8 mouse cellular contexts compared by ENCODE assay signal in the genomic region with DNA sequence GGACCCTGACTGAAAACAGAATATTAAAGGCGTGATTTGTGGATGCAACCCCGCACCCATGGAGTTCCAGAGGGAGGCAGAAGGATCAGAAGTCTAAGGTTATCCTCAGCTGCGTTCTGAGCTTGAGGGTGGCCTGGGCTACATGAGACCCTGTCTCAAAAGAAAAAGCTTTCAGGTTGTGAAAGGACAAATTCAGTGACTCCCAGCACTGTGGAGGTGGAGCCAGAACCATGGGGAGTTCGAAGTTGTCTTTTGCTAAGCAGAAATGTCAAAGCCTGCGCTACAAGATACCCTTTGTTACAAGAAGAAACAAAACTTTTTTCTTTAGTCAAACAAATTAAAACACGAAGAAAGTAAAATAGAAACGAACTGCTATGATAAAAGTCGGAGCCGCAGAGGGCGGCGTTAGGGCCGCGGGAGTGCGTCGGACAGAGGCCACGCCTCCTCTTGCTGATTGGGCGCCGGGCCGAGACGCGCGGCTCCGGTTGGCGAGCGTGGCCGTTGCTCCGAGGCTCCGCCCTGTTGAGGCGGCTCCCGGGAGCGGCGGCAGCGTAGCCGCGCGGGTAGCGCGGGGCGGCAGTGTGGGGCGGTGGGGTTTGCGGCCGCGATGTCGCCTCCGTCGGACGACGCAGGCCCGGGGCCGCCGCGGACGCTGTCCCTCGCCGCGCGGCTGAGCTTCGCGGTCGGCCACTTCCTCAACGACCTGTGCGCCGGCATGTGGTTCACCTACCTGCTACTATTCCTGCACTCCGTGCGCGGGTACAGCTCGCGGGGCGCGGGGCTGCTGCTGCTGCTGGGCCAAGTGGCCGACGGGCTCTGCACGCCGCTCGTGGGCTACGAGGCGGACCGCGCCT. TPM values are rescaled to one million over a fixed set of nuclear protein-coding genes. Genes with fewer than 3 reads are reported as not detected.
DNase-seq lines count a peak whose midpoint lies in the region; ATAC-seq and TF ChIP-seq lines count a peak whose summit lies in the region.

Gene Mfsd12, plus strand, starts transcription at position 501 of the 854 bp plus-strand sequence.

- peaks cover 3% of the 10 kb centered on the region; the same call in 1 of the 2 replicates for H3K36me3 ChIP-seq in hindbrain, embryonic 16.5 days (ENCODE audit: control insufficient read depth, insufficient read depth, low read length)
- peaks cover 25% of the 10 kb centered on the region for H3K36me3 ChIP-seq in macrophage (ENCODE audit: inconsistent target)

- peak within 1 kb of the TSS; percentile 82 for H3K9ac ChIP-seq in hindbrain, embryonic 16.5 days (ENCODE audit: low read depth, low read length)

- peak; percentile 96 for DNase-seq in gastrocnemius, adult 2 months
- peak; percentile 91 to 93 for DNase-seq in left cerebral cortex, adult 18-20 months (ENCODE audit: low spot score in 2 of 2)
- peak; percentile 76 for DNase-seq in retina, postnatal 7 days (ENCODE audit: low read depth, low spot score)
- DNase-seq in urinary bladder, adult 18-20 months (ENCODE audit: low spot score in 2 of 2) = peak; percentile 72 to 87

- 2% methylated on average over 79 of the region's 79 CpGs for WGBS in hindbrain, embryonic 16.5 days
- WGBS in macrophage (ENCODE audit: missing documents) = under 1% methylated on average over 69 of the region's 79 CpGs

- peak within 1 kb of the TSS; percentile 88 for H3K27ac ChIP-seq in gastrocnemius, adult 2 months
- 0 out of 2 replicates have a peak within 1 kb of the TSS, but pooled peaks have one; percentile 34 for H3K27ac ChIP-seq in hindbrain, embryonic 16.5 days (ENCODE audit: low read depth, low read length)
- peak within 1 kb of the TSS; percentile 100 for H3K27ac ChIP-seq in macrophage

- H3K4me2 ChIP-seq in hindbrain, embryonic 16.5 days (ENCODE audit: low read length) = peak within 1 kb of the TSS; percentile 94

- peak within 1 kb of the TSS; percentile 92 for H3K4me3 ChIP-seq in gastrocnemius, adult 2 months
- H3K4me3 ChIP-seq in hindbrain, embryonic 16.5 days (ENCODE audit: low read length) = peak within 1 kb of the TSS; percentile 87
- H3K4me3 ChIP-seq in macrophage (ENCODE audit: inconsistent target) = peak within 1 kb of the TSS; percentile 89

- H3K79me2 ChIP-seq in macrophage (ENCODE audit: inconsistent target) = peaks cover 76% of the 10 kb centered on the region

- peaks cover 17% of the 10 kb centered on the region for H3K4me1 ChIP-seq in hindbrain, embryonic 16.5 days (ENCODE audit: control insufficient read depth, insufficient read depth, low read depth, low read length)

- intact Hi-C loops in gastrocnemius, adult 2 months (cut with DNase I) = no loop called here

- no peak for TF ChIP-seq CTCF in gastrocnemius, adult 2 months (IDR thresholded peaks at IDR 0.05)

- H3K9me3 ChIP-seq in hindbrain, embryonic 16.5 days (ENCODE audit: control insufficient read depth, low read length) = no peaks in the 10 kb centered on the region

- ATAC-seq in activated CD4-positive, CD25-positive, alpha-beta regulatory T cell, adult 4 months = peak; percentile 91
- peak; percentile 63 for ATAC-seq in common myeloid progenitor, adult 5-6 weeks (replicated peaks; ENCODE audit: low read depth, poor library complexity, severe bottlenecking)
- peak; percentile 96 for ATAC-seq in hindbrain, embryonic 16.5 days

- H3K27me3 ChIP-seq in hindbrain, embryonic 16.5 days (replicated peaks; ENCODE audit: control insufficient read depth, insufficient read depth, low read length) = 0 out of 2 replicates have a peak, but pooled peaks cover 2% of the 10 kb centered on the region

RNA-seq across cellular contexts. Expression of gene Mfsd12, which starts in this region (rescaled TPM):
- polyA plus RNA-seq in activated CD4-positive, CD25-positive, alpha-beta regulatory T cell, adult 4 months (2017; shearing (Covaris generic)) = 1 to 10 TPM; 1.2 TPM
- 8.7 and 17.4 TPM in 2 replicates for total RNA-seq in common myeloid progenitor, adult 5-6 weeks (2017)
- 1 to 10 TPM; 2.2 to 3.3 TPM for total RNA-seq in gastrocnemius, adult 2 months (2021)
- polyA plus RNA-seq in hindbrain, embryonic 16.5 days (2015; fragmentation: Nextera tagmentation; extraction: Ambion mirVana) = 17.5 and 19.0 TPM in 2 replicates
- 10 to 100 TPM; 38.1 to 42.0 TPM for total RNA-seq in left cerebral cortex, adult 18-20 months (2021)
- 100 to 1,000 TPM in 19 of 26 experiments, 10 to 100 TPM in 7; 51.6 to 394 (median 199) TPM for total RNA-seq in macrophage (2018; cell fraction: chromatin; rRNA removed)
- total RNA-seq in macrophage (2018; cell fraction: cytosol; rRNA removed) = 100 to 1,000 TPM; 134 to 406 (median 278) TPM
- 100 to 1,000 TPM; 143 to 724 (median 423) TPM for total RNA-seq in macrophage (2018; cell fraction: nucleus; rRNA removed)
- polyA plus RNA-seq in macrophage (2018) = 129 to 266 TPM (median 167 TPM) in 3 replicates

Comparison
In these comparisons a context has a peak if more than half of its experiments do, and no peak if none do; other contexts are left out.
1. Peak in every context shown above with its lines: DNase-seq, ATAC-seq, H3K4me3 ChIP-seq and H3K27ac ChIP-seq.
2. H3K27ac ChIP-seq: peak in every context shown above with its lines; median percentile 100 in macrophage; 88 in gastrocnemius, adult 2 months; 34 in hindbrain, embryonic 16.5 days.